Mouse (Mus musculus) kidney, embryonic 16.5 days (tissue): Measurements from ENCODE around the gene Fer. TPM values are rescaled to one million over a fixed set of nuclear protein-coding genes. Genes with fewer than 3 reads are reported as not detected.

ENCODE experiments used
- ATAC-seq: fragments of 200-750 bp; cut with Nextera tagmentation; 2 replicates; pipeline ENCODE4 v1.8.0; 2017; ENCODE audit warnings: moderate TSS enrichment; ENCODE audit not compliant: low FRiP score, low TSS enrichment
- H3K27ac ChIP-seq: fragments of 300-500 bp; sonication (generic); 2 replicates; pipeline ENCODE4 v1.5.1; 2014; ENCODE audit warnings: low read length
- H3K27me3 ChIP-seq: fragments of 300-500 bp; sonication (generic); 2 replicates; pipeline ENCODE4 v1.6.1; 2014; ENCODE audit warnings: low read length, control low read depth, mixed read lengths; ENCODE audit not compliant: insufficient read depth
- H3K36me3 ChIP-seq: fragments of 300-500 bp; sonication (generic); 2 replicates; pipeline ENCODE4 v1.6.1; 2014; ENCODE audit warnings: low read length, control low read depth, mixed read lengths; ENCODE audit not compliant: insufficient read depth
- H3K4me1 ChIP-seq: fragments of 300-500 bp; sonication (generic); 2 replicates; pipeline ENCODE4 v1.6.1; 2014; ENCODE audit warnings: low read length, control low read depth, mixed read lengths; ENCODE audit not compliant: insufficient read depth
- H3K4me2 ChIP-seq: fragments of 300-500 bp; sonication (generic); replicated peaks from 2 replicates; pipeline ENCODE4 v1.6.1; 2014; ENCODE audit warnings: low read depth, low read length
- H3K4me3 ChIP-seq: fragments of 300-500 bp; sonication (generic); 2 replicates; pipeline ENCODE4 v1.5.1; 2014; ENCODE audit warnings: mild to moderate bottlenecking, low read length
- H3K9ac ChIP-seq: fragments of 300-500 bp; sonication (generic); replicated peaks from 2 replicates; pipeline ENCODE4 v1.6.1; 2014; ENCODE audit warnings: low read length
- H3K9me3 ChIP-seq: fragments of 300-500 bp; sonication (generic); 2 replicates; pipeline ENCODE4 v1.6.1; 2016; ENCODE audit warnings: low read length, control low read depth
- WGBS: fragments of 180-500 bp; shearing (Covaris S2); extraction: QIAGEN DNeasy Blood & Tissue Kit; methylation state at CpG from one replicate; pipeline ENCODE4 v1.1.7; 2014; 5-methylcytosine and 5-hydroxymethylcytosine counted together
- polyA plus RNA-seq: library from polyadenylated mRNA; unstranded; fragments of >200 nt; fragmentation: Nextera tagmentation; extraction: Ambion mirVana; gene quantifications from 2 replicates; pipeline ENCODE4 v1.2.1, GENCODE M21; 2015

Gene Fer
- polyA plus RNA-seq, 1 experiment from 2014 or later, result 35.1 TPM

DNA sequence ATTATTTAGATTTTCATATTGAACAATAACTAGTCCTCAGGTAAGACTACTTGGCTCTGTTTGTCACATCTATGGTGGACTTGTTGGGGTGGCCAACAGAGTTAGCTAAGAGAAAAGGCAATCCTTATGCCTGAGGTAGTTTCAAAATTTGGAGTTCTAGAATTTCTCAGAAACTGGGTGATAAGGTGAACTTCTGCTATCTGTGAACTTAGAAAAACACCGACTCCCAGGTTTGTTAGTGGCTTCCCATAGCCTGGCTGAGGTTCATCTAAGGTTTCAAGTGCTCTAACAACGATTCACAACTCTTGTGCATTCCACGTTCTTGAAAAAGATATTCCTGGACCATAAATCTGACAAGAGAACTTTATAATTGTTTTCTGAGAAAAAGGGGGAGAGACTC is 463 bp upstream of the Fer start:
- Histone ChIP-seq H3K4me2 (peak overlapping the region; percentile 93; the same call in 1 of the 2 replicates), H3K4me3 (no peak overlapping the region; the same call in 1 of the 2 replicates)

DNA sequence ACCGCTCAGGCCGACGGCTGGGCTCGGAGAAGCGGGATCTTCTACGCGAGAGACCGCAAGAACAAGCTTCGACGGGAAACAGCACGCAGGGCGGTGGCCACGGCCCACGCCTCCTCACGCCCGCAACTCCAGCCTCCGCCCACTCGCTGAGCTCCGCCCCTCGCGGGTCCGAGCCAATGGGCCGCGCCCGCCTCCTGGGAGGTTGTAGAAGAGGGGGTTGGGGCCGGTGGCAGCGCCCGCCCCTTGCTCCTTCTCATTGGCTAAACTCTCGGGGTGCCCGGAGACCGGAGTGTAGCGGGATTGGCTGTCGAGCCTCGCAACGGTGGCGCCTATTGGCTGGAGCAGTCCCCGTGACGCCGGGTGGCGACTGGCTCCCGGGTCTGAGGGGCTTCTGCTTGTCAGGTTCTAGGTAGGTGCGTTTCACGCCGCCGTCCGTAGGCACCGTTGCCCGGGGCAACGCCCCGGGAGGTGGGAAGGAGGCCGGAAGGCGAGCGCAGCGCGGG is 836 bp downstream of the Fer start, which contains the start of gene A930002H24Rik:
TSS of gene A930002H24Rik (minus strand) at position 145 of the 503 bp plus-strand sequence.
- peak; percentile 100 for ATAC-seq
- Histone ChIP-seq H3K4me3 (peak within 1 kb of the TSS; percentile 96), H3K27ac (peak within 1 kb of the TSS; percentile 72), H3K4me1 (peaks cover 15% of the 10 kb centered on the region), H3K9me3 (no peaks in the 10 kb centered on the region), H3K4me2 (peak within 1 kb of the TSS; percentile 93), H3K27me3 (no peaks in the 10 kb centered on the region), H3K9ac (peak within 1 kb of the TSS; percentile 90), H3K36me3 (no peaks in the 10 kb centered on the region)
- under 1% methylated on average over 54 of the region's 55 CpGs for WGBS

More for the DNA sequence above, 463 bp upstream of the Fer start:
- Histone ChIP-seq H3K27me3 (no peaks in the 10 kb centered on the region), H3K27ac (no peak overlapping the region), H3K9me3 (no peaks in the 10 kb centered on the region), H3K36me3 (no peaks in the 10 kb centered on the region), H3K4me1 (peaks cover 15% of the 10 kb centered on the region), H3K9ac (no peak overlapping the region)
- 25% methylated on average over 3 of the region's 3 CpGs for WGBS
- no peak for ATAC-seq

- no peaks in the 10 kb centered on the region for H3K36me3 ChIP-seq
- peak; percentile 84 for ATAC-seq
- H3K4me1 ChIP-seq, result peaks cover 15% of the 10 kb centered on the region
- 0% methylated on average over 29 of the region's 48 CpGs for WGBS
- H3K4me2 ChIP-seq, result peak overlapping the region; percentile 93
- peak overlapping the region; percentile 96 for H3K4me3 ChIP-seq
- H3K27me3 ChIP-seq, result no peaks in the 10 kb centered on the region
- peak overlapping the region; percentile 90 for H3K9ac ChIP-seq
- H3K9me3 ChIP-seq, result no peaks in the 10 kb centered on the region
- H3K27ac ChIP-seq, result peak overlapping the region; percentile 72
These were observed 1.3 kb downstream of the Fer start for GRCm38 (mm10) chr17:63864171-63864571.

DNA sequence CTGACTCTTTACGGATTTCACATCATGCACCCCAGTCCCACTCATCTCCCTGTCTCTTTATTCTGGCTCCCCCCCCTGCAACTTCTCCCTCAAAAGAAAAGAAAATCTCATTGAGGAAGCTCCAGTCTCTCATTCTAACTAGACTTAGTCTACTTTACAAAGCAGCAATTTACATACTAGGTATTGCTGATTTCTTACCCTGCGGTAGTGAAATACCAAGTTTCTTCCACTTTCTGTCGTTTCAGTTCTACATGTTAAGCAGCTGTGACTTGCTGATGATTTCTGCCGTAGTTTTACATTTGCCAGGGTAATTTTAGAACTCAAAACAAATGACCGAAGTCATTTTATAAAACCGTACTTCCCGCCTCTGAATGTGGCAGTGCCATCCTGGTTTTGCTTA is 8.9 kb downstream of the Fer start:
- no peak overlapping the region for H3K4me2 ChIP-seq
- H3K36me3 ChIP-seq, result no peaks in the 10 kb centered on the region
- H3K4me1 ChIP-seq, result no peaks in the 10 kb centered on the region
- 93% methylated on average over 7 of the region's 7 CpGs for WGBS
- H3K9ac ChIP-seq, result no peak overlapping the region
- no peaks in the 10 kb centered on the region for H3K27me3 ChIP-seq
- no peak overlapping the region for H3K27ac ChIP-seq
- no peaks in the 10 kb centered on the region for H3K9me3 ChIP-seq
- no peak for ATAC-seq
- no peak overlapping the region for H3K4me3 ChIP-seq

DNA sequence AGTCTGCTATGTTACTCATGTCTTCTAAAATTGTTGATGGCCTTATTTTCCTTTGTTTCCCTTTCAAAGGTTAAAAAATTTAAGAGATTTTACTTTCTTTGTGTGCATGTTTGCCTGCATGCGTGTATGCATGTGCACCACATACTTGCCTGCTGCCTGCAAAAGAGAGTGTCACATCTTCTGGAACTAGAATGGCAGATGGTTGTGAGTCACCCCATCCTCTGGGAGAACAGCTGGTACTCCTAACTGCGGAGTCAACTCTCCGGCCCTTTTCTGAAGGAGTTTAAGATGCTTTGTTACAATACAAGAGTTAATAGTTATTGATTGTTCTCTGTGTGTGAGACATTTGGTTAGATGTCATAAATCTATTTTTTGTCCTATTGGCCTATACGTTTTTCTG is 16.0 kb downstream of the Fer start:
- Histone ChIP-seq H3K4me3 (no peak overlapping the region), H3K4me2 (no peak overlapping the region), H3K36me3 (no peaks in the 10 kb centered on the region), H3K9ac (no peak overlapping the region), H3K27ac (no peak overlapping the region), H3K27me3 (no peaks in the 10 kb centered on the region), H3K9me3 (no peaks in the 10 kb centered on the region), H3K4me1 (no peaks in the 10 kb centered on the region)
- ATAC-seq, result no peak
- 84% methylated on average over 4 of the region's 4 CpGs for WGBS

- no peak overlapping the region for H3K4me3 ChIP-seq
- ATAC-seq, result no peak
- no peaks in the 10 kb centered on the region for H3K36me3 ChIP-seq
- H3K4me2 ChIP-seq, result no peak overlapping the region
- no peaks in the 10 kb centered on the region for H3K9me3 ChIP-seq
- H3K27me3 ChIP-seq, result no peaks in the 10 kb centered on the region
- no peaks in the 10 kb centered on the region for H3K4me1 ChIP-seq
- H3K9ac ChIP-seq, result no peak overlapping the region
- H3K27ac ChIP-seq, result no peak overlapping the region
- WGBS, result 88% methylated on average over 4 of the region's 4 CpGs
These were observed 17.1 kb downstream of the Fer start for GRCm38 (mm10) chr17:63880009-63880408.

GRCm38 (mm10) chr17:63886988-63887387 is 24.1 kb downstream of the Fer start:
- no peak overlapping the region for H3K9ac ChIP-seq
- no peaks in the 10 kb centered on the region for H3K9me3 ChIP-seq
- WGBS, result 93% methylated on average over 2 of the region's 2 CpGs
- 0 out of 2 replicates have a peak, but pooled peaks cover 3% of the 10 kb centered on the region for H3K4me1 ChIP-seq
- H3K27me3 ChIP-seq, result no peaks in the 10 kb centered on the region
- ATAC-seq, result no peak
- H3K27ac ChIP-seq, result no peak overlapping the region
- no peak overlapping the region for H3K4me3 ChIP-seq
- no peaks in the 10 kb centered on the region for H3K36me3 ChIP-seq
- no peak overlapping the region for H3K4me2 ChIP-seq

GRCm38 (mm10) chr17:63890611-63891010 is 27.7 kb downstream of the Fer start:
- Histone ChIP-seq H3K36me3 (no peaks in the 10 kb centered on the region), H3K27me3 (no peaks in the 10 kb centered on the region), H3K4me2 (no peak overlapping the region), H3K4me1 (0 out of 2 replicates have a peak, but pooled peaks cover 3% of the 10 kb centered on the region), H3K27ac (no peak overlapping the region), H3K4me3 (no peak overlapping the region), H3K9me3 (no peaks in the 10 kb centered on the region), H3K9ac (no peak overlapping the region)
- ATAC-seq, result no peak

GRCm38 (mm10) chr17:63895829-63896228 is 33.0 kb downstream of the Fer start:
- ATAC-seq, result no peak
- 58% methylated on average over 3 of the region's 3 CpGs for WGBS

DNA sequence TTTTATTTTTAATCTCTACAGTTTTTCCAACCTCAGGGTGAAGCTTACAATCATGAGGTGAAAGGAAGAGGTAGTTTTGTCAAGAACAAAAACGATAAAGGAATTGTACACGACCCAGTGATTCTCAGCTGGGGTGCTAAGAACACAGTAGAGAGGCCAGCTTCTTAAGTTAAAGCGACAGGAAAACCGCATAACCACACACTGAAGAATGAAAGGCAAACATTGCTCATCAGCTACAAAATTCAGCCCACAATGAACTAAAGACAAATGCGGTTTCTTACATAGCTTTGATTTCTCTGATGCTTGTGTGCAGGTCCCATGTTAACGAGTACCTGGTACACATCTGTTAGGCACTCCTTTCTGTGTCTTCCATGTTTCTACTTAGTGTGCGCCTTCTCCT is 34.2 kb downstream of the Fer start:
- Histone ChIP-seq H3K27ac (no peak overlapping the region), H3K9ac (no peak overlapping the region), H3K27me3 (no peaks in the 10 kb centered on the region), H3K4me3 (no peak overlapping the region), H3K4me1 (no peaks in the 10 kb centered on the region), H3K4me2 (no peak overlapping the region), H3K9me3 (no peaks in the 10 kb centered on the region), H3K36me3 (no peaks in the 10 kb centered on the region)
- 92% methylated on average over 7 of the region's 7 CpGs for WGBS
- no peak for ATAC-seq

More at GRCm38 (mm10) chr17:63895829-63896228, 33.0 kb downstream of the Fer start:
- Histone ChIP-seq H3K27ac (no peak overlapping the region), H3K36me3 (no peaks in the 10 kb centered on the region), H3K27me3 (no peaks in the 10 kb centered on the region), H3K4me3 (no peak overlapping the region), H3K9me3 (no peaks in the 10 kb centered on the region), H3K4me1 (0 out of 2 replicates have a peak, but pooled peaks cover 3% of the 10 kb centered on the region), H3K4me2 (no peak overlapping the region), H3K9ac (no peak overlapping the region)
